Mouse (Mus musculus) forebrain, postnatal 0 days (tissue): Measurements from ENCODE around the gene Tmem150b. TPM values are rescaled to one million over a fixed set of nuclear protein-coding genes. Genes with fewer than 3 reads are reported as not detected.
A peak's percentile ranks its signal among the peaks of the same experiment; 100 is the strongest.

Experiments
- ATAC-seq: fragments of 200-750 bp; cut with Nextera tagmentation; 2 replicates; pipeline ENCODE4 v1.8.0; 2017; ENCODE audit warnings: mild to moderate bottlenecking, moderate library complexity
- DNase-seq: peaks from one replicate; pipeline ENCODE4 v3.0.0-alpha.2; 2015
- H3K27ac ChIP-seq: fragments of 300-500 bp; sonication (generic); 2 replicates; pipeline ENCODE4 v1.5.1; 2014; ENCODE audit warnings: low read depth, mild to moderate bottlenecking, antibody characterized with exemption, low read length, moderate library complexity, mixed read lengths
- H3K27me3 ChIP-seq: fragments of 300-500 bp; sonication (generic); 2 replicates; pipeline ENCODE4 v1.6.1; 2014; ENCODE audit warnings: mild to moderate bottlenecking, low read length, mixed read lengths; ENCODE audit not compliant: insufficient read depth
- H3K36me3 ChIP-seq: fragments of 300-500 bp; sonication (generic); 2 replicates; pipeline ENCODE4 v1.6.1; 2014; ENCODE audit warnings: mild to moderate bottlenecking, moderate library complexity; ENCODE audit not compliant: insufficient read depth
- H3K4me1 ChIP-seq: fragments of 300-500 bp; sonication (generic); 2 replicates; pipeline ENCODE4 v1.6.1; 2014; ENCODE audit warnings: antibody characterized with exemption; ENCODE audit not compliant: insufficient read depth
- H3K4me2 ChIP-seq: fragments of 300-500 bp; sonication (generic); 2 replicates; pipeline ENCODE4 v1.6.1; 2014; ENCODE audit warnings: low read depth, mild to moderate bottlenecking, moderate library complexity
- H3K4me3 ChIP-seq: fragments of 300-500 bp; sonication (generic); 2 replicates; pipeline ENCODE4 v1.5.1; 2014; ENCODE audit warnings: low read depth, low read length, mixed read lengths
- H3K9ac ChIP-seq: fragments of 300-500 bp; sonication (generic); 2 replicates; pipeline ENCODE4 v1.6.1; 2014; ENCODE audit warnings: mild to moderate bottlenecking
- H3K9me3 ChIP-seq: fragments of 300-500 bp; sonication (generic); 2 replicates; pipeline ENCODE4 v1.6.1; 2016; ENCODE audit warnings: low read length
- CTCF ChIP-seq: sonication (generic); IDR thresholded peaks from 2 replicates; pipeline ENCODE4 v1.5.1; 2016; ENCODE audit warnings: antibody characterized with exemption, control low read depth, low read depth
- WGBS: fragments of 180-500 bp; shearing (Covaris S2); extraction: QIAGEN DNeasy Blood & Tissue Kit; methylation state at CpG from one replicate; pipeline ENCODE4 v1.1.7; 2014; 5-methylcytosine and 5-hydroxymethylcytosine counted together
- polyA plus RNA-seq: library from polyadenylated mRNA; unstranded; fragments of >200 nt; fragmentation: Nextera tagmentation; extraction: Ambion mirVana; gene quantifications from 2 replicates; pipeline ENCODE4 v1.2.1, GENCODE M21; 2015
- total RNA-seq: library from RNA; depleted of rRNA; stranded (reverse); fragments of >200 nt; gene quantifications from 2 replicates; pipeline ENCODE4 v1.2.3, GENCODE M21; 2014

Tmem150b gene
- total and polyA plus RNA-seq, 2 experiments from 2014 or later: not detected

GRCm38 (mm10) chr7:4702334-4702733 is 22.7 kb downstream of the Tmem150b start:
- TF ChIP-seq CTCF: no peak
- H3K36me3 ChIP-seq: peaks cover 85% of the 10 kb centered on the region
- ATAC-seq: no peak
- H3K4me2 ChIP-seq: no peak overlapping the region
- no peaks in the 10 kb centered on the region for H3K27me3 ChIP-seq
- H3K27ac ChIP-seq: no peak overlapping the region
- no peaks in the 10 kb centered on the region for H3K9me3 ChIP-seq
- no peak overlapping the region for H3K9ac ChIP-seq
- H3K4me3 ChIP-seq: no peak overlapping the region
- H3K4me1 ChIP-seq: no peaks in the 10 kb centered on the region
- no peak for DNase-seq
- 38% methylated on average over 8 of the region's 8 CpGs for WGBS

GRCm38 (mm10) chr7:4693004-4693403 is 32.0 kb downstream of the Tmem150b start:
- no peak for ATAC-seq
- Histone ChIP-seq H3K27me3 (no peaks in the 10 kb centered on the region), H3K9ac (no peak overlapping the region), H3K36me3 (peaks cover 46% of the 10 kb centered on the region), H3K4me2 (no peak overlapping the region), H3K4me1 (no peaks in the 10 kb centered on the region), H3K9me3 (no peaks in the 10 kb centered on the region), H3K4me3 (no peak overlapping the region), H3K27ac (no peak overlapping the region)
- no peak for TF ChIP-seq CTCF
- no peak for DNase-seq
- 92% methylated on average over 6 of the region's 6 CpGs for WGBS

GRCm38 (mm10) chr7:4690951-4691653 is 33.9 kb downstream of the Tmem150b start:
- WGBS: 2% methylated on average over 31 of the region's 35 CpGs
- no peak for TF ChIP-seq CTCF
- Histone ChIP-seq H3K9ac (peak overlapping the region; percentile 100), H3K9me3 (no peaks in the 10 kb centered on the region), H3K27ac (peak overlapping the region; percentile 95), H3K36me3 (peaks cover 29% of the 10 kb centered on the region), H3K4me3 (peak overlapping the region; percentile 100), H3K4me2 (peak overlapping the region; percentile 69), H3K27me3 (no peaks in the 10 kb centered on the region), H3K4me1 (no peaks in the 10 kb centered on the region)
- ATAC-seq: peak; percentile 47
- DNase-seq: peak; percentile 47

GRCm38 (mm10) chr7:4690387-4690786 is 34.7 kb downstream of the Tmem150b start, which contains the start of gene Brsk1:
TSS of gene Brsk1 (plus strand) at chr7:4690604.
- Histone ChIP-seq H3K9me3 (no peaks in the 10 kb centered on the region), H3K27ac (peak within 1 kb of the TSS; percentile 95), H3K4me1 (0 out of 2 replicates have a peak, but pooled peaks cover under 1% of the 10 kb centered on the region), H3K9ac (peak within 1 kb of the TSS; percentile 100), H3K36me3 (peaks cover 23% of the 10 kb centered on the region), H3K27me3 (no peaks in the 10 kb centered on the region), H3K4me3 (peak within 1 kb of the TSS; percentile 100), H3K4me2 (peak within 1 kb of the TSS; percentile 69)
- peak; percentile 95 for DNase-seq
- ATAC-seq: peak; percentile 93
- 1% methylated on average over 9 of the region's 18 CpGs for WGBS
- no peak for TF ChIP-seq CTCF

GRCm38 (mm10) chr7:4684632-4685417 is 40.2 kb downstream of the Tmem150b start, which contains the start of gene Hspbp1:
TSS of gene Hspbp1 (minus strand) at chr7:4685068.
- Histone ChIP-seq H3K36me3 (peaks cover 24% of the 10 kb centered on the region), H3K27me3 (no peaks in the 10 kb centered on the region), H3K9me3 (no peaks in the 10 kb centered on the region), H3K4me1 (0 out of 2 replicates have a peak, but pooled peaks cover 6% of the 10 kb centered on the region), H3K4me2 (peak within 1 kb of the TSS; percentile 87), H3K4me3 (peak within 1 kb of the TSS; percentile 70), H3K27ac (peak within 1 kb of the TSS; percentile 77), H3K9ac (peak within 1 kb of the TSS; percentile 64)
- WGBS: under 1% methylated on average over 32 of the region's 32 CpGs
- ATAC-seq (peak; percentile 99), DNase-seq (peak; percentile 94)
- TF ChIP-seq CTCF: no peak

- no peaks in the 10 kb centered on the region for H3K9me3 ChIP-seq
- no peak for DNase-seq
- TF ChIP-seq CTCF: peak; percentile 35
- peak overlapping the region; percentile 64 for H3K9ac ChIP-seq
- 0 out of 2 replicates have a peak, but pooled peaks cover 6% of the 10 kb centered on the region for H3K4me1 ChIP-seq
- peak overlapping the region; percentile 70 for H3K4me3 ChIP-seq
- H3K36me3 ChIP-seq: peaks cover 26% of the 10 kb centered on the region
- H3K4me2 ChIP-seq: peak overlapping the region; percentile 87
- H3K27me3 ChIP-seq: no peaks in the 10 kb centered on the region
- no peak; the same call in 1 of the 2 replicates for ATAC-seq
- peak overlapping the region; percentile 77 for H3K27ac ChIP-seq
- 1% methylated on average over 13 of the region's 13 CpGs for WGBS
Observed at GRCm38 (mm10) chr7:4684203-4684602, 40.8 kb downstream of the Tmem150b start.

- Histone ChIP-seq H3K4me1 (0 out of 2 replicates have a peak, but pooled peaks cover 6% of the 10 kb centered on the region), H3K4me3 (no peak overlapping the region), H3K4me2 (no peak overlapping the region), H3K27me3 (no peaks in the 10 kb centered on the region), H3K36me3 (peaks cover 29% of the 10 kb centered on the region), H3K9ac (no peak overlapping the region), H3K9me3 (no peaks in the 10 kb centered on the region), H3K27ac (no peak overlapping the region)
- TF ChIP-seq CTCF: no peak
- 86% methylated on average over 5 of the region's 5 CpGs for WGBS
- ATAC-seq (no peak), DNase-seq (no peak)
Observed at GRCm38 (mm10) chr7:4683307-4683706, 41.7 kb downstream of the Tmem150b start.
